Mouse (Mus musculus): ENCODE data around the gene Larp4b. TPM values are rescaled to one million over a fixed set of nuclear protein-coding genes. Genes with fewer than 3 reads are reported as not detected.

The Larp4b gene
- polyA plus RNA-seq, 1 experiment, result 39.2 TPM

- Histone ChIP-seq H3K4me3 (replicated peaks; ENCODE audit: control insufficient read depth, low read depth, low read length) (no peak overlapping the region), H3K27ac (ENCODE audit: control insufficient read depth, insufficient read depth, low read depth, low read length, poor library complexity) (no peak overlapping the region), H3K4me1 (ENCODE audit: control insufficient read depth, insufficient read depth, low read length) (no peaks in the 10 kb centered on the region; the same call in 1 of the 2 replicates)
- TF ChIP-seq CTCF (IDR thresholded peaks at IDR 0.05; ENCODE audit: control insufficient read depth, insufficient read depth, low read length) (no peak), POLR2A (IDR thresholded peaks at IDR 0.05; ENCODE audit: borderline replicate concordance, control insufficient read depth, low read depth, low read length) (no peak)
- WGBS, result 67% methylated on average over 3 of the region's 3 CpGs
These were observed 104.4 kb downstream of the Larp4b start for GRCm38 (mm10) chr13:9198106-9198505.

GRCm38 (mm10) chr13:9198728-9199464, 105.2 kb downstream of the Larp4b start:
- H3K4me1 ChIP-seq (ENCODE audit: control insufficient read depth, insufficient read depth, low read length), result no peaks in the 10 kb centered on the region; the same call in 1 of the 2 replicates
- no peak overlapping the region for H3K4me3 ChIP-seq (replicated peaks; ENCODE audit: control insufficient read depth, low read depth, low read length)
- H3K27ac ChIP-seq (ENCODE audit: control insufficient read depth, insufficient read depth, low read depth, low read length, poor library complexity), result no peak overlapping the region
- WGBS, result 41% methylated on average over 19 of the region's 19 CpGs
- TF ChIP-seq CTCF (IDR thresholded peaks at IDR 0.05; ENCODE audit: control insufficient read depth, insufficient read depth, low read length), result no peak
- no peak for TF ChIP-seq POLR2A (IDR thresholded peaks at IDR 0.05; ENCODE audit: borderline replicate concordance, control insufficient read depth, low read depth, low read length)

- Histone ChIP-seq H3K4me1 (ENCODE audit: control insufficient read depth, insufficient read depth, low read length) (no peaks in the 10 kb centered on the region; the same call in 1 of the 2 replicates), H3K4me3 (replicated peaks; ENCODE audit: control insufficient read depth, low read depth, low read length) (no peak overlapping the region), H3K27ac (ENCODE audit: control insufficient read depth, insufficient read depth, low read depth, low read length, poor library complexity) (no peak overlapping the region)
- WGBS, result 38% methylated on average over 2 of the region's 2 CpGs
- TF ChIP-seq CTCF (IDR thresholded peaks at IDR 0.05; ENCODE audit: control insufficient read depth, insufficient read depth, low read length) (no peak), POLR2A (IDR thresholded peaks at IDR 0.05; ENCODE audit: borderline replicate concordance, control insufficient read depth, low read depth, low read length) (no peak)
These were observed 105.8 kb downstream of the Larp4b start for GRCm38 (mm10) chr13:9199465-9199844.

GRCm38 (mm10) chr13:9222761-9223405, 129.2 kb downstream of the Larp4b start:
- no peaks in the 10 kb centered on the region for H3K4me1 ChIP-seq (ENCODE audit: control insufficient read depth, insufficient read depth, low read length)
- TF ChIP-seq CTCF (IDR thresholded peaks at IDR 0.05; ENCODE audit: control insufficient read depth, insufficient read depth, low read length) (no peak), POLR2A (IDR thresholded peaks at IDR 0.05; ENCODE audit: borderline replicate concordance, control insufficient read depth, low read depth, low read length) (no peak)
- no peak overlapping the region for H3K27ac ChIP-seq (ENCODE audit: control insufficient read depth, insufficient read depth, low read depth, low read length, poor library complexity)
- no peak overlapping the region for H3K4me3 ChIP-seq (replicated peaks; ENCODE audit: control insufficient read depth, low read depth, low read length)
- 73% methylated on average over 9 of the region's 9 CpGs for WGBS

Other genes with a start within 250 kb of the Larp4b start
- gene Wdr37, start 222.0 kb upstream of the Larp4b start, polyA plus RNA-seq (2011; ENCODE audit: insufficient read depth, insufficient read length, low replicate concordance, missing spikeins), result 8.1 and 14.8 TPM in 2 replicates
- 12.9 and 25.7 TPM in 2 replicates for gene Idi1, start 208.4 kb upstream of the Larp4b start, polyA plus RNA-seq (2011; ENCODE audit: insufficient read depth, insufficient read length, low replicate concordance, missing spikeins)
- gene Gm9745, start 145.7 kb upstream of the Larp4b start, polyA plus RNA-seq (2011; ENCODE audit: insufficient read depth, insufficient read length, low replicate concordance, missing spikeins), result not detected in 2 replicates
- not detected in 2 replicates for gene Idi2, start 141.0 kb upstream of the Larp4b start, polyA plus RNA-seq (2011; ENCODE audit: insufficient read depth, insufficient read length, low replicate concordance, missing spikeins)
- gene Gtpbp4, start 97.8 kb upstream of the Larp4b start, polyA plus RNA-seq (2011; ENCODE audit: insufficient read depth, insufficient read length, low replicate concordance, missing spikeins), result 20.2 and 35.7 TPM in 2 replicates
- 0.99 and 1.2 TPM in 2 replicates for gene Dip2c, start 182.6 kb downstream of the Larp4b start, polyA plus RNA-seq (2011; ENCODE audit: insufficient read depth, insufficient read length, low replicate concordance, missing spikeins)